Comparison of ENCODE assay signal across 33 mouse cellular contexts in genomic region chrX:57210591-57210990, GRCm38 (mm10). TPM values are rescaled to one million over a fixed set of nuclear protein-coding genes. Genes with fewer than 3 reads are reported as not detected.
DNase-seq lines count a peak whose midpoint lies in the region; ATAC-seq lines count a peak whose summit lies in the region.
"Had no signal": no experiment of that assay in that cellular context is flagged by ENCODE, and none has a peak within 500 bp of the region (broad histone marks: within the 10 kb centered on the region; RNA-seq: fewer than 3 reads in every experiment).

No protein-coding gene starts in this region.

- DNase-seq in thymus, postnatal 0 days (ENCODE audit: low spot score): peak; percentile 42
- DNase-seq in thymus, postnatal 25 days: no peak
- peak; percentile 60 for DNase-seq in CD4-positive, CD25-positive, alpha-beta regulatory T cell, adult 2 months (ENCODE audit: low read depth, low spot score)
- DNase-seq in naive thymus-derived CD4-positive, alpha-beta T cell, adult 2 months (ENCODE audit: low read depth): peak; percentile 65
- DNase-seq in cerebellum, adult 18-20 months: no peak
- no peak for DNase-seq in spleen, postnatal 36 days (ENCODE audit: low spot score in 2 of 2)
- DNase-seq: adrenal gland, adult 8-10 months; adrenal gland, postnatal 25 days; B cell, adult 2 months; cerebellum, adult 11-12 months; cerebellum, adult 9-11 months; cerebellum, postnatal 36 days; embryo, embryonic 11 days; gastrocnemius, adult 2 months; gastrocnemius, postnatal 14 days; heart, adult 11 months had no signal

- ATAC-seq in activated CD4-positive, CD25-positive, alpha-beta regulatory T cell, adult 4 months: peak; percentile 75
- ATAC-seq: forebrain, embryonic 16.5 days; intestine, embryonic 16.5 days; Patski had no signal

RNA-seq across cellular contexts. Expression of gene Cd40lg, which starts 1.4 kb away (rescaled TPM):
- 3.1 and 4.3 TPM in 2 replicates for polyA plus RNA-seq in thymus, postnatal 0 days (2015; fragmentation: Nextera tagmentation; extraction: Ambion mirVana)
- polyA plus RNA-seq in activated CD4-positive, CD25-positive, alpha-beta regulatory T cell, adult 4 months (2017; shearing (Covaris generic)): 10 to 100 TPM; 49.7 to 55.1 TPM
- polyA plus RNA-seq: brain, embryonic 14.5 days; cortical plate, adult 2 months; embryonic facial prominence, embryonic 10.5 days; embryonic facial prominence, embryonic 13.5 days; erythroblast, embryonic 14.5 days; forebrain, embryonic 12.5 days; forebrain, embryonic 16.5 days; frontal cortex, adult 2 months; G1E; heart, embryonic 11.5 days; heart, embryonic 14.5 days; heart, postnatal 0 days; hindbrain, embryonic 12.5 days; hindbrain, embryonic 15.5 days; intestine, embryonic 16.5 days; Patski had no signal

Comparison
In these comparisons a context has a peak if more than half of its experiments do, and no peak if none do; other contexts are left out.
1. DNase-seq: peak in thymus, postnatal 0 days (single experiment), CD4-positive, CD25-positive, alpha-beta regulatory T cell, adult 2 months (single experiment) and naive thymus-derived CD4-positive, alpha-beta T cell, adult 2 months (single experiment); none in thymus, postnatal 25 days (single experiment), cerebellum, adult 18-20 months (0 of 2) and spleen, postnatal 36 days (0 of 2).